Mouse (Mus musculus) embryonic facial prominence, embryonic 14.5 days (tissue): Measurements from ENCODE around the gene Pom121l2. TPM values are rescaled to one million over a fixed set of nuclear protein-coding genes. Genes with fewer than 3 reads are reported as not detected.

ENCODE experiments used
- ATAC-seq: fragments of 200-750 bp; cut with Nextera tagmentation; 2 replicates; pipeline ENCODE4 v1.8.0; 2017; ENCODE audit warnings: low read depth, moderate number of reproducible peaks, moderate TSS enrichment
- DNase-seq: peaks from one replicate; pipeline ENCODE4 v3.0.0-alpha.2; 2015; ENCODE audit warnings: low spot score
- H3K27ac ChIP-seq: fragments of 300-500 bp; sonication (generic); replicated peaks from 2 replicates; pipeline ENCODE4 v1.5.1; 2014; ENCODE audit warnings: low read depth, mild to moderate bottlenecking, low read length, moderate library complexity
- H3K27me3 ChIP-seq: fragments of 300-500 bp; sonication (generic); replicated peaks from 2 replicates; pipeline ENCODE4 v1.6.1; 2014; ENCODE audit warnings: low read length; ENCODE audit not compliant: control insufficient read depth, insufficient read depth
- H3K36me3 ChIP-seq: fragments of 300-500 bp; sonication (generic); 2 replicates; pipeline ENCODE4 v1.6.1; 2014; ENCODE audit warnings: low read length, mixed read lengths; ENCODE audit not compliant: control insufficient read depth, insufficient read depth
- H3K4me1 ChIP-seq: fragments of 300-500 bp; sonication (generic); 2 replicates; pipeline ENCODE4 v1.6.1; 2014; ENCODE audit warnings: antibody characterized with exemption, low read length; ENCODE audit not compliant: control insufficient read depth, insufficient read depth
- H3K4me2 ChIP-seq: fragments of 300-500 bp; sonication (generic); 2 replicates; pipeline ENCODE4 v1.6.1; 2014; ENCODE audit warnings: low read depth, mild to moderate bottlenecking, low read length, moderate library complexity, mixed read lengths
- H3K4me3 ChIP-seq: fragments of 300-500 bp; sonication (generic); 2 replicates; pipeline ENCODE4 v1.5.1; 2014; ENCODE audit warnings: low read depth, mild to moderate bottlenecking, low read length
- H3K9ac ChIP-seq: fragments of 300-500 bp; sonication (generic); 2 replicates; pipeline ENCODE4 v1.6.1; 2014; ENCODE audit warnings: low read depth, mild to moderate bottlenecking, low read length, moderate library complexity, mixed read lengths
- H3K9me3 ChIP-seq: fragments of 300-500 bp; sonication (generic); 2 replicates; pipeline ENCODE4 v1.6.1; 2016; ENCODE audit warnings: low read length; ENCODE audit not compliant: control insufficient read depth
- WGBS: fragments of 180-500 bp; shearing (Covaris S2); extraction: QIAGEN DNeasy Blood & Tissue Kit; methylation state at CpG from one replicate; pipeline ENCODE4 v1.1.7; 2014; 5-methylcytosine and 5-hydroxymethylcytosine counted together
- polyA plus RNA-seq: library from polyadenylated mRNA; unstranded; fragments of >200 nt; fragmentation: Nextera tagmentation; extraction: Ambion mirVana; gene quantifications from 2 replicates; pipeline ENCODE4 v1.2.1, GENCODE M21; 2014

Gene Pom121l2
- polyA plus RNA-seq, 1 experiment from 2014 or later: 0.11 TPM

GRCm38 (mm10) chr13:22005605-22006333 is 24.8 kb downstream of the Pom121l2 start:
- Histone ChIP-seq H3K36me3 (no peaks in the 10 kb centered on the region), H3K27me3 (peaks cover 100% of the 10 kb centered on the region), H3K9ac (peak overlapping the region; percentile 57), H3K4me2 (peak overlapping the region; percentile 92), H3K27ac (no peak overlapping the region), H3K4me1 (peaks cover 5% of the 10 kb centered on the region), H3K9me3 (no peaks in the 10 kb centered on the region), H3K4me3 (peak overlapping the region; percentile 54)
- DNase-seq: peak; percentile 75
- WGBS: under 1% methylated on average over 32 of the region's 45 CpGs
- ATAC-seq: peak; percentile 91

- Histone ChIP-seq H3K9me3 (no peaks in the 10 kb centered on the region), H3K4me2 (peak overlapping the region; percentile 92), H3K36me3 (no peaks in the 10 kb centered on the region), H3K27me3 (peaks cover 97% of the 10 kb centered on the region), H3K4me1 (peaks cover 5% of the 10 kb centered on the region), H3K4me3 (peak overlapping the region; percentile 54), H3K27ac (no peak overlapping the region), H3K9ac (peak overlapping the region; percentile 57)
- peak; percentile 92 for ATAC-seq
- WGBS: under 1% methylated on average over 38 of the region's 38 CpGs
- DNase-seq: peak; percentile 79
These were observed 25.5 kb downstream of the Pom121l2 start for GRCm38 (mm10) chr13:22006334-22007120.

DNA sequence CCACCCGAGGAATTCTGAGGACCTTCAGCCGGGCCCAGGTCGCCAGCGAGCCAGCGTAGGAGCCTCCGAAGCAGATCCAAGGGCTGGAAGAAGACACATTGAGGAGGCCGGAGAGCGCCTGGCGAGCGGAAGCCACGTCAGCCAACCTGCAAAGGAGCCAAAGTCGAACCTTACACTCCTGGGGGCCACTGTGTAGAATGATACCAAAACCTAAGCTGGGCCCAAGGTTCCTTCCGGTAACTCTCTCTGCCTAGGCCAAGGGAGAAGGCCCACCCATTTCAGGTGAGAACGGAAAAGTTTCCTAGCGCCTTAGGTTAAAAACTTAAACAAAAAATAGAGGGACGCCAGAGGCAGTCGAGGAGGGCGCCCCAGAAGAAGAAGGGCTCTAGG is 26.1 kb downstream of the Pom121l2 start:
- Histone ChIP-seq H3K27me3 (peaks cover 95% of the 10 kb centered on the region), H3K4me2 (peak overlapping the region; percentile 92), H3K9ac (0 out of 2 replicates have a peak overlapping the region, but pooled peaks have one; percentile 57), H3K4me1 (peaks cover 5% of the 10 kb centered on the region), H3K36me3 (no peaks in the 10 kb centered on the region), H3K4me3 (peak overlapping the region; percentile 54), H3K9me3 (no peaks in the 10 kb centered on the region), H3K27ac (no peak overlapping the region)
- no peak for ATAC-seq
- no peak for DNase-seq
- 4% methylated on average over 18 of the region's 18 CpGs for WGBS

- Histone ChIP-seq H3K4me1 (peaks cover 5% of the 10 kb centered on the region), H3K4me3 (no peak overlapping the region), H3K9me3 (no peaks in the 10 kb centered on the region), H3K27ac (no peak overlapping the region), H3K36me3 (no peaks in the 10 kb centered on the region), H3K4me2 (no peak overlapping the region), H3K9ac (no peak overlapping the region), H3K27me3 (peaks cover 95% of the 10 kb centered on the region)
- WGBS: 57% methylated on average over 7 of the region's 7 CpGs
- ATAC-seq: no peak
- DNase-seq: no peak
These were observed 26.9 kb downstream of the Pom121l2 start for GRCm38 (mm10) chr13:22007872-22008271.

GRCm38 (mm10) chr13:22008707-22009106 is 27.7 kb downstream of the Pom121l2 start:
- no peak overlapping the region for H3K4me3 ChIP-seq
- no peak overlapping the region for H3K27ac ChIP-seq
- ATAC-seq (no peak), DNase-seq (no peak)
- H3K27me3 ChIP-seq: peaks cover 94% of the 10 kb centered on the region
- no peaks in the 10 kb centered on the region for H3K36me3 ChIP-seq
- H3K9ac ChIP-seq: no peak overlapping the region
- WGBS: 73% methylated on average over 3 of the region's 3 CpGs
- no peak overlapping the region for H3K4me2 ChIP-seq
- peaks cover 5% of the 10 kb centered on the region for H3K4me1 ChIP-seq
- H3K9me3 ChIP-seq: no peaks in the 10 kb centered on the region

- Histone ChIP-seq H3K36me3 (no peaks in the 10 kb centered on the region), H3K9me3 (no peaks in the 10 kb centered on the region), H3K4me3 (no peak within 1 kb of the TSS), H3K4me1 (peaks cover 5% of the 10 kb centered on the region), H3K27me3 (peaks cover 94% of the 10 kb centered on the region), H3K4me2 (no peak within 1 kb of the TSS), H3K27ac (no peak within 1 kb of the TSS), H3K9ac (no peak within 1 kb of the TSS)
- 35% methylated on average over 6 of the region's 7 CpGs for WGBS
- DNase-seq (no peak), ATAC-seq (no peak)
These were observed 28.6 kb downstream of the Pom121l2 start, which contains the start of gene Prss16 for GRCm38 (mm10) chr13:22009642-22010041. TSS of gene Prss16 (minus strand) at chr13:22009742.

GRCm38 (mm10) chr13:22013716-22014115 is 32.7 kb downstream of the Pom121l2 start:
- DNase-seq (no peak), ATAC-seq (no peak)
- H3K36me3 ChIP-seq: no peaks in the 10 kb centered on the region
- H3K9ac ChIP-seq: no peak overlapping the region
- no peak overlapping the region for H3K4me2 ChIP-seq
- 20% methylated on average over 13 of the region's 13 CpGs for WGBS
- H3K9me3 ChIP-seq: peaks cover 7% of the 10 kb centered on the region; the same call in 1 of the 2 replicates
- peaks cover 81% of the 10 kb centered on the region for H3K27me3 ChIP-seq
- no peak overlapping the region for H3K27ac ChIP-seq
- no peak overlapping the region for H3K4me3 ChIP-seq
- H3K4me1 ChIP-seq: no peaks in the 10 kb centered on the region

DNA sequence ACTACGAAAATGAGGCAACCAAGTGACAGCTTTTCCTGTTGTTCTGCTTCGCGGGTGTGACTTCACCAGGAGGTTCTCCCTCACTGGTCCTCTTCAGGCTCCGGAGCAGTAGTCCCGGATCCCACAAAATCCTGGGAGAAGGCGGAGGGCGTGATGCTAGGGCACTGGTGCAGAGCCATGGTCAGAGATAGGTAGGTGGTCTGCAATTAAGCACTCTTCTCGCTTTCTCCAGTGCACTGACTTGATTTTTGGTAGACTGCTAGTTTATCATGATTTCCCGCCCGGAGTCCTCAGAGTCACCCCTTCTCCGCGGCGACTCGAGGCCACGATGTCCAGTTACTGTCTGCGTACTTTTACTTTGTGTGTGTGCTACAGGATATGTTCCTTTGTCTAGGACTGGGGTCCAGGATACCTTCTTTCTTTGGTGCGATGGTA is 33.4 kb downstream of the Pom121l2 start:
- no peak for DNase-seq
- H3K4me2 ChIP-seq: peak overlapping the region; percentile 8; the same call in 1 of the 2 replicates
- H3K27ac ChIP-seq: no peak overlapping the region
- no peaks in the 10 kb centered on the region for H3K4me1 ChIP-seq
- peaks cover 7% of the 10 kb centered on the region; the same call in 1 of the 2 replicates for H3K9me3 ChIP-seq
- peak overlapping the region; percentile 4; the same call in 1 of the 2 replicates for H3K4me3 ChIP-seq
- H3K36me3 ChIP-seq: no peaks in the 10 kb centered on the region
- peaks cover 81% of the 10 kb centered on the region for H3K27me3 ChIP-seq
- WGBS: 27% methylated on average over 17 of the region's 17 CpGs
- ATAC-seq: no peak
- no peak overlapping the region for H3K9ac ChIP-seq
